Mouse (Mus musculus) G1E (cell line): ENCODE results near the gene Best2. TPM values are rescaled to one million over a fixed set of nuclear protein-coding genes. Genes with fewer than 3 reads are reported as not detected.

ENCODE experiments used
- ATAC-seq: 2 replicates; pipeline ENCODE4 v1.8.0; 2016; ENCODE audit warnings: mild to moderate bottlenecking; ENCODE audit not compliant: insufficient number of reproducible peaks, poor library complexity, low FRiP score, severe bottlenecking; ENCODE audit errors: extremely low read depth
- DNase-seq: peaks from one replicate; pipeline ENCODE4 v3.0.0; 2012; ENCODE audit warnings: low spot score
- H3K27me3 ChIP-seq: 2 replicates; pipeline ENCODE4 v1.6.1; 2012; ENCODE audit warnings: mild to moderate bottlenecking, low read length, inconsistent platforms; ENCODE audit not compliant: insufficient read depth
- H3K36me3 ChIP-seq: replicated peaks from 2 replicates; pipeline ENCODE3; 2012; ENCODE audit warnings: mild to moderate bottlenecking, inconsistent platforms
- H3K4me1 ChIP-seq: 2 replicates; pipeline ENCODE4 v1.6.1; 2012; ENCODE audit warnings: low read depth, low read length, inconsistent platforms, mixed read lengths; ENCODE audit not compliant: insufficient read depth
- H3K4me3 ChIP-seq: 2 replicates; pipeline ENCODE4 v1.5.1; 2012; ENCODE audit warnings: low read depth, mild to moderate bottlenecking, inconsistent platforms, low read length, moderate library complexity, mixed read lengths
- H3K9me3 ChIP-seq: replicated peaks from 2 replicates; pipeline ENCODE4 v1.6.1; 2012; ENCODE audit warnings: inconsistent platforms
- CTCF ChIP-seq: IDR thresholded peaks from 2 replicates; pipeline ENCODE4 v1.5.1; 2012; ENCODE audit warnings: low read depth, low read length, inconsistent platforms, mixed read lengths
- GATA1 ChIP-seq: IDR thresholded peaks from 2 replicates; pipeline ENCODE4 v1.6.1; 2012; ENCODE audit warnings: borderline replicate concordance, low read length, inconsistent platforms, mixed read lengths
- GATA2 ChIP-seq: IDR thresholded peaks from 2 replicates; pipeline ENCODE4 v1.6.1; 2012; ENCODE audit warnings: low read depth, low read length, inconsistent platforms, borderline replicate concordance
- POLR2AphosphoS5 ChIP-seq: IDR thresholded peaks from 2 replicates; pipeline ENCODE4 v1.6.1; 2012; ENCODE audit warnings: low read depth, low read length, inconsistent platforms; ENCODE audit not compliant: insufficient replicate concordance
- TAL1 ChIP-seq: conservative IDR thresholded peaks from 2 replicates; pipeline ENCODE4 v1.6.1; 2012; ENCODE audit warnings: low read depth, low read length, inconsistent platforms, mixed read lengths
- polyA plus RNA-seq: library from polyadenylated mRNA; stranded (reverse); fragments of >175 nt; gene quantifications from 2 replicates; pipeline ENCODE4 v1.2.3, GENCODE M21; 2012
- total RNA-seq, 2 experiments: library from RNA; stranded (forward) in 1 of 2; stranded (reverse) in 1 of 2; fragments of 200-1000 nt in 1 of 2; fragments of >200 nt in 1 of 2; fragmentation: Nextera tagmentation in 1 of 2; gene quantifications; 2 replicates each; pipeline ENCODE4 v1.2.3; 2014 to 2017

Gene Best2
- total and polyA plus RNA-seq, 3 experiments, result not detected

DNA sequence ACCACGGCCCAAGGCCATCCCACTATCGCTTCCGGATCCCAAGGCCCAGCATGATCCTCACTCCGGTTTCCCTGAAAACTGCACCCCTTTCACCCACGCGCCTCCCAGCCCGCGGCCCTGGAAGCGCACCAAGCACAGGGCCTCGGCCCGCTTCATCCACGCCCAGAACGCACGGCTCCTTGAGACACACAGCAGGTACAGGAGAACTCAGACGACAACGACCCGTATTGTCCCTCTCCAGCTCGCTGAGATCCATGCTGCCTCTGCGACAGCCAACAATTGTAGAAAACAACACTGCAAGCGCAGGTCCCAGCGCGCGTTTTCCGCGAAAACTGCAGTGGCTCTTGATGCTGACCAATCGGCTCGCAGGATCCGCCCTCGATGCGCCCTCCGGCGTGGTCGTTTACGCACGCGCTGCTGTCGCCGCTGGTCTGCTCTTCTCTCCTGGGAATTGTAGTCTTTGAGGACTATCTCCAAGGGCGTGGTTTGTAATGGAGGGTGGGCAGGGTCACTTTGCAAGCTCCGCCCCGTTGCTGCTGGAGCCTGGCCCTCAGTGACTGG is 48.5 kb downstream of the Best2 start:
- H3K9me3 ChIP-seq, result no peaks in the 10 kb centered on the region
- peaks cover 55% of the 10 kb centered on the region for H3K36me3 ChIP-seq
- no peaks in the 10 kb centered on the region for H3K27me3 ChIP-seq
- H3K4me1 ChIP-seq, result peaks cover 67% of the 10 kb centered on the region
- ATAC-seq, result peak; percentile 86
- peak overlapping the region; percentile 73 for H3K4me3 ChIP-seq
- no peak for TF ChIP-seq POLR2AphosphoS5
- no peak for TF ChIP-seq CTCF
- TF ChIP-seq GATA1, result no peak
- no peak for TF ChIP-seq GATA2
- TF ChIP-seq TAL1, result no peak
- DNase-seq, result peak; percentile 87

DNA sequence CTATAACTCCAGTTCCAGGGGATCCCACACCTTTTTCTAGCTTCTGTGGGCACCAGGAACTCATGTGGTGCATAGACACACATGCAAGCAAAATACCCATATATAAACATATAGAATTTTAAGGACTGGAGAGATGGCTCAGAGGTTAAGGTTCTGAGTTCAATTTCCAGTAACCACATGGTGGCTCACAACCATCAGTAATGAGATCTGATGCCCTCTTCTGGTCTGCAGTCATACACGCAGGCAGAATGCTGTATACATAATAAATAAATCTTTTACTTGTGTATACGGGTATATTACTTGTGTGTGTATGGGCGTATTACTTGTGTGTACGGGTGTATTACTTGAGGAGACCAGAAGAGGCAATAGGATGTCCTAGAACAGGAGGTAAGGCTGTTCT is 50.4 kb downstream of the Best2 start:
- DNase-seq, result no peak
- Histone ChIP-seq H3K4me1 (peaks cover 51% of the 10 kb centered on the region), H3K36me3 (peaks cover 62% of the 10 kb centered on the region), H3K9me3 (no peaks in the 10 kb centered on the region), H3K4me3 (no peak overlapping the region), H3K27me3 (no peaks in the 10 kb centered on the region)
- no peak for ATAC-seq
- TF ChIP-seq POLR2AphosphoS5, result no peak
- TF ChIP-seq CTCF, result no peak
- TF ChIP-seq GATA2, result no peak
- no peak for TF ChIP-seq GATA1
- no peak for TF ChIP-seq TAL1

DNA sequence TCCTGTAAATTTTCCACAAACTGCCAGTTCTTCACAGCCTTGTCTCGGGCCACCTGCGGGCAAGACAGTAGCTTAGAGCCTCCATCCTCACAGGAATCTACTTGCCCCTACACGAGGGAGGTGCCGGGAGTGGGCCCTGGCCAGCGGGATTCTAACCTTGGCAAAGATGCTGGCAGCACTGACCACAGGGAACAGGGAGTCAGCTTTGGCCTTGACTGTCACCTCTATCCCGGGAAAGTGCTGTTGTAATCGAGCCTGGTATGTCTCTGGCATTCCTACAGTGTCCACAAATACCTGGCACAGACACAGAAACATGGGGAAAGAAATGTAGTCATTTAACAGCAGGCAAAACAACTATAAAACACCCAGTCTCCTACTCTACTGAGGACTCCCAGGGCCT is 54.5 kb downstream of the Best2 start:
- DNase-seq, result no peak
- no peaks in the 10 kb centered on the region for H3K9me3 ChIP-seq
- H3K4me1 ChIP-seq, result peaks cover 23% of the 10 kb centered on the region
- peaks cover 80% of the 10 kb centered on the region for H3K36me3 ChIP-seq
- H3K4me3 ChIP-seq, result no peak overlapping the region
- TF ChIP-seq TAL1 (no peak), GATA2 (no peak), CTCF (no peak), POLR2AphosphoS5 (no peak), GATA1 (no peak)
- H3K27me3 ChIP-seq, result no peaks in the 10 kb centered on the region
- ATAC-seq, result no peak

Other genes starting within 250 kb of the Best2 start
Only the 20 nearest of the 29 such genes appear.
- gene Gcdh, start 120.6 kb downstream of the Best2 start, total RNA-seq (2014; fragmentation: Nextera tagmentation), result 17.7 and 26.6 TPM in 2 replicates
- gene Gcdh, start 120.6 kb downstream of the Best2 start, total RNA-seq (2017), result 35.2 and 45.8 TPM in 2 replicates
- 66.4 and 69.8 TPM in 2 replicates for gene Gcdh, start 120.6 kb downstream of the Best2 start, polyA plus RNA-seq
- gene Klf1, start 112.6 kb downstream of the Best2 start, total RNA-seq (2014; fragmentation: Nextera tagmentation), result 69.9 and 75.0 TPM in 2 replicates
- gene Klf1, start 112.6 kb downstream of the Best2 start, total RNA-seq (2017), result 51.5 and 56.1 TPM in 2 replicates
- gene Klf1, start 112.6 kb downstream of the Best2 start, polyA plus RNA-seq, result 193 and 253 TPM in 2 replicates
- gene Dnase2a, start 106.0 kb downstream of the Best2 start, total RNA-seq (2014; fragmentation: Nextera tagmentation), result 116 and 118 TPM in 2 replicates
- 147 and 170 TPM in 2 replicates for gene Dnase2a, start 106.0 kb downstream of the Best2 start, total RNA-seq (2017)
- gene Dnase2a, start 106.0 kb downstream of the Best2 start, polyA plus RNA-seq, result 40.2 and 75.0 TPM in 2 replicates
- not detected in 2 replicates for gene Mast1, start 77.2 kb downstream of the Best2 start, total RNA-seq (2014; fragmentation: Nextera tagmentation)
- 0.23 and 0.27 TPM in 2 replicates for gene Mast1, start 77.2 kb downstream of the Best2 start, total RNA-seq (2017)
- gene Mast1, start 77.2 kb downstream of the Best2 start, polyA plus RNA-seq, result 0.16 and 0.25 TPM in 2 replicates
- gene Rtbdn, start 67.5 kb downstream of the Best2 start, total RNA-seq (2014; fragmentation: Nextera tagmentation), result not detected in 2 replicates
- gene Rtbdn, start 67.5 kb downstream of the Best2 start, total RNA-seq (2017), result 0.11 and 0.12 TPM in 2 replicates
- not detected in 2 replicates for gene Rtbdn, start 67.5 kb downstream of the Best2 start, polyA plus RNA-seq
- not detected in 2 replicates for gene Gm49661, start 45.1 kb downstream of the Best2 start, total RNA-seq (2014; fragmentation: Nextera tagmentation)
- not detected in 2 replicates for gene Gm49661, start 45.1 kb downstream of the Best2 start, total RNA-seq (2017)
- not detected in 2 replicates for gene Gm49661, start 45.1 kb downstream of the Best2 start, polyA plus RNA-seq
- gene Prdx2, start 44.9 kb downstream of the Best2 start, total RNA-seq (2014; fragmentation: Nextera tagmentation), result 134 and 185 TPM in 2 replicates
- 299 and 388 TPM in 2 replicates for gene Prdx2, start 44.9 kb downstream of the Best2 start, total RNA-seq (2017)
- 19.6 and 86.4 TPM in 2 replicates for gene Prdx2, start 44.9 kb downstream of the Best2 start, polyA plus RNA-seq
- 162 and 174 TPM in 2 replicates for gene Rnaseh2a, start 44.8 kb downstream of the Best2 start, total RNA-seq (2014; fragmentation: Nextera tagmentation)
- 94.1 and 132 TPM in 2 replicates for gene Rnaseh2a, start 44.8 kb downstream of the Best2 start, total RNA-seq (2017)
- gene Rnaseh2a, start 44.8 kb downstream of the Best2 start, polyA plus RNA-seq, result 477 and 636 TPM in 2 replicates
- gene Junb, start 35.8 kb downstream of the Best2 start, total RNA-seq (2014; fragmentation: Nextera tagmentation), result 25.6 and 38.5 TPM in 2 replicates
- gene Junb, start 35.8 kb downstream of the Best2 start, total RNA-seq (2017), result 23.8 and 33.6 TPM in 2 replicates
- 66.8 and 78.5 TPM in 2 replicates for gene Junb, start 35.8 kb downstream of the Best2 start, polyA plus RNA-seq
- gene Hook2, start 23.9 kb downstream of the Best2 start, total RNA-seq (2014; fragmentation: Nextera tagmentation), result 2.7 and 3.4 TPM in 2 replicates
- gene Hook2, start 23.9 kb downstream of the Best2 start, total RNA-seq (2017), result 7.9 and 8.2 TPM in 2 replicates
- 12.2 and 12.7 TPM in 2 replicates for gene Hook2, start 23.9 kb downstream of the Best2 start, polyA plus RNA-seq
- gene Asna1, start 10.8 kb upstream of the Best2 start, total RNA-seq (2014; fragmentation: Nextera tagmentation), result 83.6 and 104 TPM in 2 replicates
- gene Asna1, start 10.8 kb upstream of the Best2 start, total RNA-seq (2017), result 110 and 139 TPM in 2 replicates
- gene Asna1, start 10.8 kb upstream of the Best2 start, polyA plus RNA-seq, result 103 and 136 TPM in 2 replicates
- 61.3 and 64.2 TPM in 2 replicates for gene Trir, start 12.3 kb upstream of the Best2 start, total RNA-seq (2014; fragmentation: Nextera tagmentation)
- gene Trir, start 12.3 kb upstream of the Best2 start, total RNA-seq (2017), result 151 and 196 TPM in 2 replicates
- gene Trir, start 12.3 kb upstream of the Best2 start, polyA plus RNA-seq, result 263 and 317 TPM in 2 replicates
- 83.8 and 92.5 TPM in 2 replicates for gene Tnpo2, start 22.4 kb upstream of the Best2 start, total RNA-seq (2014; fragmentation: Nextera tagmentation)
- gene Tnpo2, start 22.4 kb upstream of the Best2 start, total RNA-seq (2017), result 38.9 and 52.8 TPM in 2 replicates
- 20.0 and 26.5 TPM in 2 replicates for gene Tnpo2, start 22.4 kb upstream of the Best2 start, polyA plus RNA-seq
- 10.4 and 17.0 TPM in 2 replicates for gene Fbxw9, start 45.5 kb upstream of the Best2 start, total RNA-seq (2014; fragmentation: Nextera tagmentation)
- 15.9 and 16.1 TPM in 2 replicates for gene Fbxw9, start 45.5 kb upstream of the Best2 start, total RNA-seq (2017)
- 33.7 and 34.7 TPM in 2 replicates for gene Fbxw9, start 45.5 kb upstream of the Best2 start, polyA plus RNA-seq
- gene Gm5741, start 53.5 kb upstream of the Best2 start, total RNA-seq (2014; fragmentation: Nextera tagmentation), result not detected in 2 replicates
- gene Gm5741, start 53.5 kb upstream of the Best2 start, total RNA-seq (2017), result 0.99 and 1.0 TPM in 2 replicates
- gene Gm5741, start 53.5 kb upstream of the Best2 start, polyA plus RNA-seq, result 0.89 and 1.8 TPM in 2 replicates
- gene Dhps, start 57.2 kb upstream of the Best2 start, total RNA-seq (2014; fragmentation: Nextera tagmentation), result 42.9 and 58.5 TPM in 2 replicates
- 33.9 and 36.2 TPM in 2 replicates for gene Dhps, start 57.2 kb upstream of the Best2 start, total RNA-seq (2017)
- 27.3 and 41.7 TPM in 2 replicates for gene Dhps, start 57.2 kb upstream of the Best2 start, polyA plus RNA-seq
- gene Wdr83os, start 66.2 kb upstream of the Best2 start, total RNA-seq (2014; fragmentation: Nextera tagmentation), result 79.0 and 99.0 TPM in 2 replicates
- 22.0 and 29.4 TPM in 2 replicates for gene Wdr83os, start 66.2 kb upstream of the Best2 start, total RNA-seq (2017)
- 5.0 and 11.7 TPM in 2 replicates for gene Wdr83os, start 66.2 kb upstream of the Best2 start, polyA plus RNA-seq
- gene Wdr83, start 66.8 kb upstream of the Best2 start, total RNA-seq (2014; fragmentation: Nextera tagmentation), result 22.4 and 23.8 TPM in 2 replicates
- gene Wdr83, start 66.8 kb upstream of the Best2 start, total RNA-seq (2017), result 27.2 and 28.4 TPM in 2 replicates
- gene Wdr83, start 66.8 kb upstream of the Best2 start, polyA plus RNA-seq, result 24.2 and 38.9 TPM in 2 replicates
- 91.8 and 105 TPM in 2 replicates for gene Man2b1, start 68.7 kb upstream of the Best2 start, total RNA-seq (2014; fragmentation: Nextera tagmentation)
- 87.7 and 88.0 TPM in 2 replicates for gene Man2b1, start 68.7 kb upstream of the Best2 start, total RNA-seq (2017)
- 12.4 and 19.3 TPM in 2 replicates for gene Man2b1, start 68.7 kb upstream of the Best2 start, polyA plus RNA-seq
- gene Zfp791, start 108.6 kb upstream of the Best2 start, total RNA-seq (2014; fragmentation: Nextera tagmentation), result not detected in 2 replicates
- 0.12 and 0.16 TPM in 2 replicates for gene Zfp791, start 108.6 kb upstream of the Best2 start, total RNA-seq (2017)
- gene Zfp791, start 108.6 kb upstream of the Best2 start, polyA plus RNA-seq, result not detected in 2 replicates